Mouse (Mus musculus): ENCODE measurements around the gene Coro2a. TPM values are rescaled to one million over a fixed set of nuclear protein-coding genes. Genes with fewer than 3 reads are reported as not detected.
"Not testable (repeated sequence)": the region's sequence is repeated elsewhere in the genome, so short reads cannot be mapped to it uniquely, and the experiment has no call there.

Gene Coro2a
- polyA plus RNA-seq, 1 experiment from 2014 or later, result 2.2 TPM

DNA sequence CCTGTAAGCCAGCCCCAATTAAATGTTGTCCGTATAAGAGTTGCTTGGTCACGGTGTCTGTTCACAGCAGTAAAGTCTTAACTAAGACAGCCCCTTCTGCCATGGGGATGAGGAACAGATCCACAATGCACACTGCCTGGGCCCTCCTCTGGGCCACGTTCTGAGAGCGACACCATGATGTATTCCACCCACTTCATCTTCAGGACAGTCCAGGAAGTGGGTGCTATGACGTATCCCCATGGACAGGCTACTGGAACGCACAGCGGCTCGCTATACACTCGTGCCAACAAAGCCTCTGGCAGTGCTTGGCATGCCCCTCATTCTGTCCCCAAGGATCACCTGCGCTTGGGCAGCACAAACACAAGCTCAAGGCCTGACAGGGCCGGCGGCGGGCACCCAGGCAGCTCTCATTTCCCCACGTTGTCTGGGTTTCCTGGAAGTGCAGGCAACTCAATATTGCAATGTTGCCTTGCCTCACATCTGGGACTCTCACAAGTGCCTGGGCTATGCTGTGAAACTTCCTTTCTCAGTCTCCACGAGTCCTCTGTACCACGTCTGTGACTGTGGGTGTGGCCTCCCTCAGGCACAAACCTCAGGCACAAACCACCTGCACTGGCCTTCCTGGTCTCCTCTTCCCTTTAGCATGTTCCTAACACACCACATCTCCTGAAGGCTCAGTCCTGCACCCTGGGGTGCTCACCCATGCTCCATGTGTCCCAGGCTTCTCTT lies 33.9 kb upstream of the Coro2a start:
- H3K27me3 ChIP-seq (replicated peaks; ENCODE audit: control insufficient read depth, insufficient read depth, low read length), result no peaks in the 10 kb centered on the region
- H3K36me3 ChIP-seq (ENCODE audit: control insufficient read depth, insufficient read depth, low read length), result no peaks in the 10 kb centered on the region
- no peaks in the 10 kb centered on the region for H3K4me1 ChIP-seq (ENCODE audit: control insufficient read depth, insufficient read depth, low read length)
- H3K4me2 ChIP-seq (ENCODE audit: low read length), result no peak overlapping the region
- no peak overlapping the region for H3K4me3 ChIP-seq (ENCODE audit: low read depth, low read length)
- no peak overlapping the region for H3K27ac ChIP-seq (ENCODE audit: low read depth, low read length)
- no peak overlapping the region for H3K9ac ChIP-seq (ENCODE audit: low read length)
- WGBS, result 91% methylated on average over 16 of the region's 16 CpGs
- no peak for DNase-seq (ENCODE audit: low spot score)
- H3K9me3 ChIP-seq (replicated peaks; ENCODE audit: control insufficient read depth, low read length), result no peaks in the 10 kb centered on the region
- no peak for ATAC-seq

DNA sequence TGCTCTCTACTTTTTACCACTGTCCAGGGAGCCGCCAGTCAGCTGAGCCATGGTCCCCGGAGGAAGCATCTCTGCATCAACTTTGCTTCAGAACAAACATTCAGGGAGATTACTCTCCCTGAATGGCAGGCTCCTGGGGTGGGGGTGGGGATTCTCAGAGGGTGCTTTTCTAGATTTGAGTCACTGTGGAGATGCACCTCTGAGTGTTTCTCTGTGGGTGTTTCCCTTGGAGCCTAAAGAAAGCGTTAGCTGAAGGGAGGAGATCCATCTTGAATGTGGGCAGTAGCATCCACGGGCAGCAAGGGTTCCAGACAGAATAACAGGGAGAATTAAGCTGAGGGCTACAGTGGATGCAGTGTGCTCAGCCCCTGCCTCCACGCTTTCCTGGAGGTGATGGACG lies 32.9 kb upstream of the Coro2a start:
- no peak overlapping the region for H3K4me2 ChIP-seq (ENCODE audit: low read length)
- no peak overlapping the region for H3K9ac ChIP-seq (ENCODE audit: low read length)
- ATAC-seq (no peak), DNase-seq (ENCODE audit: low spot score) (no peak)
- H3K27ac ChIP-seq (ENCODE audit: low read depth, low read length), result no peak overlapping the region
- 62% methylated on average over 6 of the region's 6 CpGs for WGBS
- no peak overlapping the region for H3K4me3 ChIP-seq (ENCODE audit: low read depth, low read length)
- no peaks in the 10 kb centered on the region for H3K9me3 ChIP-seq (replicated peaks; ENCODE audit: control insufficient read depth, low read length)
- no peaks in the 10 kb centered on the region for H3K36me3 ChIP-seq (ENCODE audit: control insufficient read depth, insufficient read depth, low read length)
- H3K27me3 ChIP-seq (replicated peaks; ENCODE audit: control insufficient read depth, insufficient read depth, low read length), result no peaks in the 10 kb centered on the region
- no peaks in the 10 kb centered on the region for H3K4me1 ChIP-seq (ENCODE audit: control insufficient read depth, insufficient read depth, low read length)

DNA sequence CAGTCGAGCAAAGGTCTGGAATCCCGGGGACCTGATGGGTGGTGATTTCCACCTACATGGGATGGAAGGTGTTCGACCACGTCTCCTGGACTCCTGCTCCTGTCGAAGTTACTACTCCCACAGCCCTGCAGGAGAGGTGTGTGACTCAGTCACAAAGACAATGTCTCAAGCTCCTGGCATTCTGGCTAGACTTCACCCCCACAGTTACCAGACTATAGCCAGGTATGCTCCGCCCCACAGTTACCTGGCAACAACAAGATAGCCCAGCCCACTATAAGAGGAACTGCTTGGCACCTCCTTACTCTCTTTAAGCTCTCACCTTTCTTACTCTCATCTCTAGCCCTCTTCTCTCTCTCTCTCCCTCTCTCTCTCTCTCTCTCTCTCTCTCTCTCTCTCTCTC lies 31.6 kb upstream of the Coro2a start:
- not testable (repeated sequence) for H3K9me3 ChIP-seq (replicated peaks; ENCODE audit: control insufficient read depth, low read length); H3K4me2 ChIP-seq (ENCODE audit: low read length); H3K27ac ChIP-seq (ENCODE audit: low read depth, low read length); H3K4me3 ChIP-seq (ENCODE audit: low read depth, low read length); H3K27me3 ChIP-seq (replicated peaks; ENCODE audit: control insufficient read depth, insufficient read depth, low read length); H3K4me1 ChIP-seq (ENCODE audit: control insufficient read depth, insufficient read depth, low read length); H3K9ac ChIP-seq (ENCODE audit: low read length); DNase-seq (ENCODE audit: low spot score); ATAC-seq; H3K36me3 ChIP-seq (ENCODE audit: control insufficient read depth, insufficient read depth, low read length)
- 72% methylated on average over 6 of the region's 6 CpGs for WGBS

DNA sequence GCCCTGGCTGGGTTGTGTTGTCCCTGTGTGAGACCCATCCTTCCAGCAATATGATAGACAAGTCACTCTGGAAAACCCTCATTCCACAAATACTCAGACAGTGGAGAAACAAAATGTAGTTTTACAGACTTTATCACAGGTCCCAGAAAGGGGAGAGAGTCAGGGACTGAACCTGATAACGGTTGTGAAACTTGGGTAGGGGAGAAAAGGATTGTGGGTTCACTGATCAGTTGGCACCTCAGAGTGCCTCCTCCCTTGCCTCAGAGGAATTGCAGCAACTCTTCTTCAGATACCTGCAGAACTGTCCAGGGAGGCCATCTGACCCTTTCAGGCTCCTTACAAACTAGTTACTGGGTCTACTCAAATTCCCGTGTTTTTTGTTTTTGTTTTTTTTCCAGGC lies 30.5 kb upstream of the Coro2a start:
- ATAC-seq, result no peak
- Histone ChIP-seq H3K9ac (ENCODE audit: low read length) (no peak overlapping the region), H3K27me3 (replicated peaks; ENCODE audit: control insufficient read depth, insufficient read depth, low read length) (no peaks in the 10 kb centered on the region), H3K4me3 (ENCODE audit: low read depth, low read length) (no peak overlapping the region), H3K27ac (ENCODE audit: low read depth, low read length) (no peak overlapping the region), H3K4me1 (ENCODE audit: control insufficient read depth, insufficient read depth, low read length) (peaks cover 3% of the 10 kb centered on the region; the same call in 1 of the 2 replicates), H3K9me3 (replicated peaks; ENCODE audit: control insufficient read depth, low read length) (no peaks in the 10 kb centered on the region), H3K36me3 (ENCODE audit: control insufficient read depth, insufficient read depth, low read length) (no peaks in the 10 kb centered on the region), H3K4me2 (ENCODE audit: low read length) (no peak overlapping the region)
- WGBS, result 79% methylated on average over 2 of the region's 2 CpGs
- DNase-seq (ENCODE audit: low spot score), result no peak

DNA sequence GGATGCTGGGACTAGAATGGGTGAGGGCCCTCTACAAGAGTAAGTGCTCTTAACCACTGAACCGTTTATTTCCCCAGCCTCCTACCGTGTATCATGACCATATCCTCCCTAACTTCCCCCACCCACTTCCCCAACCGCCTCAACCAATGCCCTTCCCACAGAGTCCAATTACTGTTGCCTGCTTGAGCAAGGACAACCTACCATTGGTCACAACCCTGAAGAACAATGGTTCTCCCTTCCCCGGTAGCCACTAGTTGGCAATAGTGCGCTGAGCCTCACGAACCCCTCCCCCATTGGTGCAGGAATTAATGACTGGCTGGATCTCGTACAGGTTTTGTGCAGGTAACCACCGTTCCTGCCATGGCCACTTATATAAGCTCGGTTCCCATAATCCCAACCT lies 28.4 kb upstream of the Coro2a start:
- Histone ChIP-seq H3K4me3 (ENCODE audit: low read depth, low read length) (no peak overlapping the region), H3K4me2 (ENCODE audit: low read length) (no peak overlapping the region), H3K27me3 (replicated peaks; ENCODE audit: control insufficient read depth, insufficient read depth, low read length) (no peaks in the 10 kb centered on the region), H3K9ac (ENCODE audit: low read length) (no peak overlapping the region), H3K4me1 (ENCODE audit: control insufficient read depth, insufficient read depth, low read length) (peaks cover 3% of the 10 kb centered on the region; the same call in 1 of the 2 replicates), H3K27ac (ENCODE audit: low read depth, low read length) (no peak overlapping the region), H3K36me3 (ENCODE audit: control insufficient read depth, insufficient read depth, low read length) (no peaks in the 10 kb centered on the region), H3K9me3 (replicated peaks; ENCODE audit: control insufficient read depth, low read length) (no peaks in the 10 kb centered on the region)
- ATAC-seq (no peak), DNase-seq (ENCODE audit: low spot score) (no peak)
- 55% methylated on average over 9 of the region's 9 CpGs for WGBS

DNA sequence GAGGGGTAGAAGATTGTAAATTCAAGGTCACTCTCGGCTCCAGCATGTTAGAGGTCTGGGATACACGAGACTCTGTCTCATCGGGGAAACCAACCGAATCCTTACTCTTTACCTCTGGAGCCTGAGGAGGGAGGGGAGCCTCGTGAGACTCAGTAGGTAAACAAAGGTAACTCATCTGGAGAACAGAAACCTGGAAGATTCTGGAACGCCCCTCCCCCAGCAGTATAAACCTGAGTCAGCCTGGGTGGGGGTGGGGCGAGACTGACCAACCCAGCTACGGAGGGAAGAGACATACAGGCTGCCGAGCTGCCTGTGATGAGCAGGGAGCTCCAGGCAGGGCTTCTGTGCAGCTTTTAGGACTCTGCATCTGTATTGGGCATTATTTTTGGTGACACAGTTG lies 26.9 kb upstream of the Coro2a start:
- no peaks in the 10 kb centered on the region for H3K9me3 ChIP-seq (replicated peaks; ENCODE audit: control insufficient read depth, low read length)
- H3K4me3 ChIP-seq (ENCODE audit: low read depth, low read length), result no peak overlapping the region
- peaks cover 3% of the 10 kb centered on the region; the same call in 1 of the 2 replicates for H3K4me1 ChIP-seq (ENCODE audit: control insufficient read depth, insufficient read depth, low read length)
- H3K4me2 ChIP-seq (ENCODE audit: low read length), result no peak overlapping the region
- no peak for DNase-seq (ENCODE audit: low spot score)
- no peak overlapping the region for H3K9ac ChIP-seq (ENCODE audit: low read length)
- H3K27me3 ChIP-seq (replicated peaks; ENCODE audit: control insufficient read depth, insufficient read depth, low read length), result no peaks in the 10 kb centered on the region
- ATAC-seq, result no peak
- H3K27ac ChIP-seq (ENCODE audit: low read depth, low read length), result no peak overlapping the region
- 52% methylated on average over 9 of the region's 9 CpGs for whole genome bisulfite sequencing
- H3K36me3 ChIP-seq (ENCODE audit: control insufficient read depth, insufficient read depth, low read length), result no peaks in the 10 kb centered on the region

DNA sequence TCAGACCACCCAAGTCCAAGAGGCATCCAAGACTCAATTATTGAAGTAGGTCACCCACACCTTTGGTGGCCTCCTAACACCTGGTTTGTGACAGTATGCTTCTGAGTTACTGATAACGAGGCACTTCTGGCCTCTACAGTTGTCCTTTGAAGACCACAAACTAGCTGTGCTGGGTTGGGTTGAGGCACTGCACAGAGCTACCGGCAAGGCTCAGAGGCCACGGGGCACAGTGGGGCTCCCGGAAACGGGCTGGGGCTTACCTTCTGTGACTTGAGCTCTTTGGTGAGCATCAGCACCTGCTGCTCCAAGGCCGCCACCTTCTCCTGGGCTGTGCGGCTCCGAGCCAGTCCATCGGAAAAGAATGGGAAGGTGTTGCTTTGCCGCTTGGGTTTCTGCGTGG lies 26.1 kb upstream of the Coro2a start:
- Histone ChIP-seq H3K4me3 (ENCODE audit: low read depth, low read length) (no peak overlapping the region), H3K27ac (ENCODE audit: low read depth, low read length) (no peak overlapping the region), H3K27me3 (replicated peaks; ENCODE audit: control insufficient read depth, insufficient read depth, low read length) (no peaks in the 10 kb centered on the region), H3K4me2 (ENCODE audit: low read length) (no peak overlapping the region), H3K9ac (ENCODE audit: low read length) (no peak overlapping the region), H3K36me3 (ENCODE audit: control insufficient read depth, insufficient read depth, low read length) (no peaks in the 10 kb centered on the region), H3K4me1 (ENCODE audit: control insufficient read depth, insufficient read depth, low read length) (peaks cover 3% of the 10 kb centered on the region; the same call in 1 of the 2 replicates), H3K9me3 (replicated peaks; ENCODE audit: control insufficient read depth, low read length) (no peaks in the 10 kb centered on the region)
- 77% methylated on average over 11 of the region's 11 CpGs for WGBS
- DNase-seq (ENCODE audit: low spot score), result no peak
- no peak for ATAC-seq

DNA sequence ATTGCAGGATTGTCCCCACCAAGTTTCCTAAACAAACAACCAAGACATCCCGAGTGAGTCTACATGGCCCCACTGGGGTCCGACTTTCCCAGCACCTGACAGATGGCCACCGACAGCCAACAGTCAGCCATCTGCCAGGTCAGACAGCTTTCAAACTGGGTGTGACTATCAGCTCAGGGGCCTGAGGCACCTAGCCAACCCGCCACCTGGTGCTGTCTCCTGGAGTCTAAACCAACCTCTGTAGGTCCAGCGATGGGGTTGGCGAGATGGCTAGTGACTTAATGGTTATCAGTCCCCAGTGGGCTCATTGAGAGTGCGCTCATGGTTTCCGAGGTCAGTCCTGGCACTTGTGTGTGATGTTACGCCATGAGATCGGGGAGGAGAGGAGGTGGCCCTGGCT lies 23.1 kb upstream of the Coro2a start:
- DNase-seq (ENCODE audit: low spot score) (peak; percentile 59), ATAC-seq (peak; percentile 50; the same call in 1 of the 2 replicates)
- H3K4me3 ChIP-seq (ENCODE audit: low read depth, low read length), result no peak overlapping the region
- no peaks in the 10 kb centered on the region for H3K27me3 ChIP-seq (replicated peaks; ENCODE audit: control insufficient read depth, insufficient read depth, low read length)
- H3K27ac ChIP-seq (ENCODE audit: low read depth, low read length), result no peak overlapping the region
- WGBS, result 75% methylated on average over 10 of the region's 10 CpGs
- no peak overlapping the region for H3K4me2 ChIP-seq (ENCODE audit: low read length)
- no peak overlapping the region for H3K9ac ChIP-seq (ENCODE audit: low read length)
- no peaks in the 10 kb centered on the region for H3K36me3 ChIP-seq (ENCODE audit: control insufficient read depth, insufficient read depth, low read length)
- H3K4me1 ChIP-seq (ENCODE audit: control insufficient read depth, insufficient read depth, low read length), result peaks cover 3% of the 10 kb centered on the region; the same call in 1 of the 2 replicates
- H3K9me3 ChIP-seq (replicated peaks; ENCODE audit: control insufficient read depth, low read length), result no peaks in the 10 kb centered on the region

DNA sequence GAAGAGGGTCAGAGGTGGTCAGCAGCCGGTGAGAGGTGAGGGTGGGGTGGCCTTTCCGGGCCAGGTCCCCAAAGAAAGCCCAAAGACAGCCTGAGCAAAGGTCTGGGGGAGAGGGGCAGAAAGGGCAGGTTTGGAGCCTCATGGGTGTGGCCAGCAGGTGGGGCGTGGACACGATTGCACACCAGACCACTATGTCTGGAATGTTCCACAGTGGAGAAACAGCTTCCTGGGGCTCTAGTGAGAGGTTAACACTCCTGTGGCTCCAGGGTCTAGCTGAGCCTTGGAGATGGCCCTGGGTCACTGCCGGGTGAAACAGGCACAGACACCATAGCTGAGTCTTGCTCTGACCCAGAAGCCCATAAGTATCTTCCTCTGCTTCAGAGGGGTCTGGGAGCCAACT lies 21.0 kb upstream of the Coro2a start:
- ATAC-seq (no peak), DNase-seq (ENCODE audit: low spot score) (no peak)
- WGBS, result 79% methylated on average over 5 of the region's 5 CpGs

More for the DNA sequence above, 21.0 kb upstream of the Coro2a start:
- no peak overlapping the region for H3K4me3 ChIP-seq (ENCODE audit: low read depth, low read length)
- no peaks in the 10 kb centered on the region for H3K9me3 ChIP-seq (replicated peaks; ENCODE audit: control insufficient read depth, low read length)
- H3K4me1 ChIP-seq (ENCODE audit: control insufficient read depth, insufficient read depth, low read length), result no peaks in the 10 kb centered on the region
- no peak overlapping the region for H3K27ac ChIP-seq (ENCODE audit: low read depth, low read length)
- H3K27me3 ChIP-seq (replicated peaks; ENCODE audit: control insufficient read depth, insufficient read depth, low read length), result no peaks in the 10 kb centered on the region
- no peak overlapping the region for H3K9ac ChIP-seq (ENCODE audit: low read length)
- no peaks in the 10 kb centered on the region for H3K36me3 ChIP-seq (ENCODE audit: control insufficient read depth, insufficient read depth, low read length)
- H3K4me2 ChIP-seq (ENCODE audit: low read length), result no peak overlapping the region
